Mouse (Mus musculus) embryo, embryonic 9.5 days (tissue): ENCODE measurements at regions not wholly inside any gene's neighbourhood (a gene's known extent, or its start where the extent isn't known, plus 50 kb on each side); places are given as distances from the start of the nearest gene placed in this dataset.

Source experiments
- DNase-seq: peaks from one replicate; pipeline ENCODE4 v3.0.0-alpha.2; 2017; ENCODE audit errors: extremely low spot score

GRCm38 (mm10) chrX:121533360-121533759 is 863.8 kb downstream of the Nap1l3 start:
- no peak for DNase-seq

GRCm38 (mm10) chrX:121519830-121520229 is 877.4 kb downstream of the Nap1l3 start:
- DNase-seq = no peak

GRCm38 (mm10) chrX:121497727-121498126 is 899.5 kb downstream of the Nap1l3 start:
- DNase-seq = no peak

- DNase-seq = no peak
Measured at GRCm38 (mm10) chrX:121497219-121497618, 900.0 kb downstream of the Nap1l3 start.

GRCm38 (mm10) chrX:121479402-121479989 is 917.7 kb downstream of the Nap1l3 start:
- peak; percentile 9 for DNase-seq

DNA sequence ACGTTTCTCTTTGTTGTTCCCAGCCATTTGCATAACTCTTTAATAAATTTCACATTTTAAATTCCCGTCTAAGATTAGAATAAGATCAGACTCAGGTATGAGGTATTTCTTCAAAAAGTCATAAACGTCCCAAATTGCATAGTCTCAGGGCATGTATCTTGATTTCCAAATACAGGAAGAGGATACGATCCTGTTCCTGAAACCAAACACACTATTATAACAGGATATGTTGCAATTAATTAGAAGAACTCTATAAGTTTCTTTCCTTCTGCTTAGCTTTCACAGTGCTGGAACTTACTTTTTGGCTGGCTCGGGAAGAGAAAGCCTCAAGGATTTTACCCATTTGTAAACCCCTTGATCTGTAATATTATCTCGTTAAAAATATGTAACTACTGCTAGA is 968.1 kb downstream of the Nap1l3 start:
- no peak for DNase-seq
